Mouse (Mus musculus) bone marrow macrophage, adult 2 months (primary cell): ENCODE data around the gene Dand5.

ENCODE experiments used
- CTCF ChIP-seq: IDR thresholded peaks from 2 replicates; pipeline ENCODE4 v1.5.1; 2012; ENCODE audit warnings: low read depth, mild to moderate bottlenecking, low read length, moderate library complexity
- POLR2A ChIP-seq: IDR thresholded peaks from 2 replicates; pipeline ENCODE4 v1.6.1; 2012; ENCODE audit warnings: mild to moderate bottlenecking, low read depth, low read length, borderline replicate concordance

- no peak for TF ChIP-seq CTCF
- no peak for TF ChIP-seq POLR2A
Measured at GRCm38 (mm10) chr8:84777899-84778637, 44.6 kb downstream of the Dand5 start.
